Mouse (Mus musculus) spleen, postnatal 4 days (tissue): Measurements from ENCODE around the gene Tns2.

Source experiments
- DNase-seq, 2 experiments: peaks; one replicate each; pipeline ENCODE4 v3.0.0; 2022; ENCODE audit warnings: low spot score in 2 of 2

The Tns2 gene

DNA sequence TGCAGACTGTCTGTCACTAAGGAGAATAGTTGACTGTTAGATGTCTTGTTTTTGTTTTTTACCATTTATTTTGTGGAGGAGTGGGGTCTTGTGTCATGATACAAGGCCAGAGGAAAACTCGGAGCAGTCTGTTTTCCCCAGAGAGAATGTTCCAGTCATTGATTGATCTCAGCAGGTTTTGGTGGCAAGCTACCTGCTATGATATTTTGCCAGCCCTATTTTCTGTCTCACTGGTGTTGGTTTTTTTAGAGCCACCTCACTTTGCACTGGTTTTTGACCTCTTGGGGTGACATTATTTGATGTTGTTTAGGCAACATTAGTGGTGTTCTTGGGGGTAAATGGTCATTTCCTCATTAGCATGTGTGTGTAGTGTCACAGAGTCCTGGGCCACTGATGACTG, 8.5 kb upstream of the Tns2 start:
- no peak for DNase-seq

DNA sequence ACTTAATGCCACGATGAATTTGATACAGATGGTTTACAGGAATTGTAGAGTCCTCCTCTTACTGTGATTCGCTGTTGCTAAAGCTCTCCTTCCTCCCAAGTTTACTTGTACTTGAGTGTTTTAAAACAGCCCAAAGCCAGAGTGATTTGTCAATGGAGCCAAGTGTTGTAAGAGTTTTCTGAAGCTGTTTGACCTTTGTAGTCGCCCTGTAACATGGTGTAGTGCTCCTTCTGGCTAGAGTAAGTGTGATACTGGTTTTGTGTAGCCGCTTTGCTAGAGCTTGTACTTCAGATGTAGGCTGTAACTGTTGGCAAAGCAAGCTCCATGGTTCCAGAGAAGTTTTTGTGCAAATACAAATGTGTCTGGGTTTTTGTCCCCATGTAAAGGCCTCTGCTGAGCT, 8.0 kb upstream of the Tns2 start:
- DNase-seq, result no peak

GRCm38 (mm10) chr15:102094157-102094556, 6.1 kb upstream of the Tns2 start:
- DNase-seq, result no peak

DNA sequence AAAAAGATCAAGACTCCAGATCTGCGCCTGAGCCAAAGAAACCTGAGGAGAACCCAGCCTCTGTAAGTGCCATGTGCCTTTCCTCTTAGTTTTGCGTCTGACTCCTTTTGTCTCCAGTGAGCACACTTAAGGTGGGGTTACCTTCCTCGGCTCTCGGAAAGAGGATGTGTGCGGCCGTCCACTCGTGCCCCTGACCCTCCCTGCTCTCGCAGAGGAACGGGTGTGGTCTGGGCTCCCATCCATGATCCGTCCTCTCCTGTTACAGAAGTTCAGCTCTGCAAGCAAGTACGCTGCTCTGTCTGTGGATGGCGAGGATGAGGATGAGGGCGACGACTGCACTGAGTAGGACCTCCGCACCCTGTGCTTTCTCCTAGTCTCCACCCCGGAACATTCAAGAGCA, 5.2 kb upstream of the Tns2 start:
- DNase-seq, result peak in 1 of 2 experiments; percentile 55

GRCm38 (mm10) chr15:102097147-102097915, 2.9 kb upstream of the Tns2 start:
- DNase-seq, result peak in 1 of 2 experiments; percentile 57

GRCm38 (mm10) chr15:102097991-102098555, 2.1 kb upstream of the Tns2 start:
- DNase-seq, result no peak

- DNase-seq, result no peak
Observed at GRCm38 (mm10) chr15:102099260-102099659, 953 bp upstream of the Tns2 start.

DNA sequence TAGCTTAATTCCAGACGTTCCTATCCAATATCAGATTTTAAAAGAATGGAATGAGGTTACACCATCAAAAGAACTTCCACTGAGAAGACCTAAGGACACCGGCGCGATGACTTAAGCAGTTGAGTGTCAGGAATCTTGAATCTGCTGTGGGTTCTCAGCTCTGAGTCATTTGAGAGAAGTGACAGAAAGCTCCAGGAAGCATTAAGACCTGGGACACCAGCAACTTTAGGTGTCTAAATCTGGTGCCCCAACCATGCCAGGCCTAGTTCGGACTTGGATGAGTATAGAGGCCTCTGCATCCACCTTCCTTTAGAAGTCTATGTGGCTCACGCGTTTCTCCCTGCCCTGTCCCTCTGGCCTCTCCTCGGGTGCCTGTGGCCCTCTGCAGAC, 447 bp upstream of the Tns2 start:
- no peak for DNase-seq

- DNase-seq, result no peak
Observed at GRCm38 (mm10) chr15:102100996-102101671, 921 bp downstream of the Tns2 start.

- DNase-seq, result peak in 1 of 2 experiments; percentile 61
Observed at GRCm38 (mm10) chr15:102101672-102102541, 1.7 kb downstream of the Tns2 start.

DNA sequence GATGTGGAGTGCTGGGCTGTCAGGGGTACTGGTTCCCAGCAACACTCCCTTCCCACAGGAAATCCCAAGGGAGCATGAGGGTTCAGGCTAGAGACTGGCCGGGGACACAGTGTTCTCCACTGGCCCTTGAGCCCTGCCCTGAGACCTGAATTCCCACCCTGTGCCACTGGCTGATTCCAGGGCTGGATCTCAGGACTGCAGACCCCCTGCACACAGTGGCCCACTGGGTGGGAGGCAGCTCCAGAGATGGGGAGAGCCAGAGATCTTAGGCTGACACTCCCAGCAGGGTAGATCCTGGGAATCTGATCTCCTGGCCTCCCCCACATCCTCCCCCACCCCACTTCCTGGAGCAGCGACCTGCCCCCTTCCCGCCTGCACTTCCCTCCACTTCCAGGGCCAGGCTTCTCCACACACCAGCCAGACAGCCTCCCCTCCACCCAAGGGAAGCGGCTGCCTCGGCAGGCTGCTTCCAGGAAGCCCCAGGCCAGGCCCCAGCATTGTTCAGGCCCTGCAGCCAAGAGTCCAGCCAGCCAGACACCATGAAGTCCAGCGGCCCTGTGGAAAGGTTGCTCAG, 2.4 kb downstream of the Tns2 start:
- DNase-seq, result peak in 1 of 2 experiments; percentile 60

GRCm38 (mm10) chr15:102103371-102103946, 3.2 kb downstream of the Tns2 start:
- DNase-seq, result no peak

DNA sequence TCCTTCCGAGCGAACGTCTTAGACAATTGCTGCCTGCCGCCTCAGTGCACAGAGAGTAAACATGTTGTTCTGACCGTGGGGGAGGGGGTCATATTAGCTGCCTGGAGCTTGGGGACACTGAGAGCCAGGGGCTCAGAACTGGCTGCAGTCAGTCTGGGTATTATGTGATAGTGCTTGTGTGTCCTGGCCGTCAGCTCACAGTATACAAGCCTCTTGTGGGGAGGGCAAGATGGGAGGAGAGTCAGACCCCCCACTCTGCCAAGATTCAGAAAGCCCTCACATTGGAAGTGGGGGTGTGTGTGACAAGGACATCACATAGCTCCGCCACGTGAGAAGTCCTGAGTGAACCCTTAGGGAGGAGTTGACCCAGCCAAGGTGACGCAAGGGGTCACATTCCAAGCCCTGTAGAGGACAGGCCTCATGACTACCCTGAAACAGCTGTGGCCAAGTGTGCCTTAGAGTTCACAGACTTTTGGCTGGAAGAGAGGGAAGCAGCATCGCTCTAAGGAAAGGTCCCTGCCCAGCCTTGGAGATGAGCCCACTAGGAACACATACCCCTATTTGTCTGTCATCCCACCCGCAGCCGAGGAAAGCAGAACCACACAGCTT, 3.8 kb downstream of the Tns2 start:
- DNase-seq, result no peak

GRCm38 (mm10) chr15:102105360-102105759, 5.1 kb downstream of the Tns2 start:
- peak in 1 of 2 experiments; percentile 60 for DNase-seq

DNA sequence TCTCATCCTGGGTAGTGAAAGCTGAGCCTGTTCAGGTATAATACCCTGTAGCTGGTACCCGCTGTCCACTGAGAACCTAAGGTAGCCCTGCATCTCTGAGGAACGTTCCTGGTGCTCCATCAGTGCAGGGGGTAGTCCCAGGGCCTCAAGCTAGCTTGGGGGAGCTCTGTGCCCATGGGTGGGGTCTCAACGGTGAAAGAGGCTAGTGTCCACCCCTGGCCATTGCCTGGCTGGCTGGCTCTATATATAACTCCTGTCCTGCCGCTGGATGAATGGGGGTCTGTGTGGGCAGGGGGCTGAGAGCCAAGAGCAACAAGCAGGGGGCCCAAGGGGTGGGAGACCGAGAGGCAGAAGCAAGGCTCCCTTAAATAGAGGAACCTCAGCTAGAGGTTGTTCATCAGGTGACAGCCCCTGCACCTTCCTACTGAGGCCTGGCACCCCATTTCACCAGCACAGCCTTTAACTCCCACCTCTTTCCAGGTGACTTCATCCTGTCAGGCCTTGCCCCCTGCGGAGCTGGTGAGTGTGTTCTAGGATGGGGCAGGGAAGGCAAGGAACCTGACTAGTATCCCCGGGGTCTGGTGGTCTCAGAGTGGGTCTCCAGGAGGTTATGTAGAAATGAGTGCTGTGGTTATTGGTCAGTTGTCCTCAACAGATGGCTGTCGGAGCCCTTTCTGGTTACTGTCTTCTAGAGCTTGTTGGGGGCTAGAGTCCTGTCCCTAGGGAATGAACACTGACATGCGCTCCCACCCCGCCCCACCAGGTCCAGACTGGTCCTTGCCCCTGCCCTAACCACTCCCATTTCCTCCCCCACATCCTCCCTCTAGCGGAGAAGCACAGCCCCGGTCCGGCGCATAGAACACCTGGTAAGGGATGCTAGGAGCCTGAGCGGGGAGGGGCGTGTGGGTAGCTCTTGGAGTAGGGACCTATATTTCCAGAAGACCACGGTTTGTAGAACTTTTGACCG, 5.8 kb downstream of the Tns2 start:
- peak in 1 of 2 experiments; percentile 63 for DNase-seq

DNA sequence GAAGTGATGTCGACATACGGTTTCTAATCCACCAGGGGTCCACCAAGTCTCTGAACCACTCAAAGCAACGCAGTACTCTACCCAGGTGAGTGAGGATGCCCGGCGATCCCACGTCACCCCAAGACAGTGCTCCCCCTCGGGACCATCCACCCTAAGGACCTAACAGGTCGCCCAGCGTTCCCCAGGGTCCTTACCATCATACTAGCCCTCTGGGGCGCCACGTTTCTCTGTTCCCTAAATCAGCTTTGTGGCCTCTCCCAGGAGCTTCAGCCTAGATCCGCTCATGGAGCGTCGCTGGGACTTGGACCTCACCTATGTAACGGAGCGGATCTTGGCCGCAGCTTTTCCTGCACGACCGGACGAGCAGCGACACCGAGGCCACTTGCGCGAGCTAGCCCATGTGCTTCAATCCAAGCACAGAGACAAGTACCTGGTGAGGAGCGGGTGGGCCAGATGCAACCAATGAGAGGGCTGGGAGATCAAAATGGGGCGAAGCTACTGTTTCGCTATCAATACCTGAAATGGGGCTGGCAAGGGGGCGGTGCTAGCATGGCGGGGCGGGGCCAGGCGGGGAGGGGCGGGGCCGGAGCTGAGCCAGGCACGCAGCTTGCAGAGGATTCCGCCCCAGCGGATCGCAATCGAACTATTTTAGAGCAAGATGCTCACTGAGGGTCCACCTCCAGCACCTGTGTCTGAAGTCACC, 6.7 kb downstream of the Tns2 start:
- DNase-seq, result peak in 1 of 2 experiments; percentile 70

DNA sequence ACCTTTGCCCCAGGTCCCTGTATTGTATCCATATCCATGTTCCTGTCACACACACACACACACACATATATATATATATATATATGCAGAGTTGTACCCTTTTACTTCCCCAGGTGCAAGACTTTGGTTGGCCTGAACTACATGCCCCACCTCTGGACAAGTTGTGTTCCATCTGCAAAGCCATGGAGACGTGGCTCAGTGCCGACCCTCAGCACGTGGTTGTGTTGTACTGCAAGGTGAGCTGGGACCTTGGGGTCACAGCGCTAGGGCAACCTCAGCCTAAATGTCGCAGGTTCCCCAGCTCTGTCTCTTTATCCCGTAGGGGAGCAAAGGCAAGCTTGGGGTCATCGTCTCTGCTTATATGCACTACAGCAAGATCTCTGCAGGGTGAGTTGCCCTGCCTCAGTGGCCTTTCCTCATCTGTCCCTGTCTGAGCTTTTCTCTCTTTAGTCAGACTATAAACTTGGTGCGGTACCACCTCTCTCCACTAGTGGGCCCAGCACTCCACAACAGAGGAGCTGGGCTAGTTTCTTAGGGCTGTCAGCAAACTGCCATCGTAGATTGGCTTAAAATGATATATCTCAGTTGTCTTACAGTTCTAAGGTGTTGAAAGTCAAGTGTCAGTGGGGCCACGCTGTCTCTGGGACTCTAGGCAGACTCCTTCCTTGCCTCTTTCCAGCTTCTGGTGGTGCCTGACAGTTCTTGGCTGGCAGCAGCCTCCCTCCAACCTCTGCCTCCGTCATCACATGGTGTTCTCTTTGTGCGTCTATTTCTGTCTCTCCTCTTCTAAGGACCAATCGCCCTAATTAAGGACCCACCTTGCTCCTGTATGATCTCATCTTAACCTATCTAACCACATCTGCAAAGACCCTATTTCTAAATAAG, 7.7 kb downstream of the Tns2 start:
- peak; percentile 73 to 88 for DNase-seq
